Mouse (Mus musculus): ENCODE results near the gene Map3k5.

GRCm38 (mm10) chr10:19938738-19939137 lies 4.5 kb downstream of the Map3k5 start:
- no peak for TF ChIP-seq POLR2A (IDR thresholded peaks at IDR 0.05; ENCODE audit: borderline replicate concordance, insufficient read depth, low read length)
- TF ChIP-seq CTCF (IDR thresholded peaks at IDR 0.05; ENCODE audit: borderline replicate concordance, insufficient read depth, low read depth, low read length), result no peak

All from cerebellum, adult 2 months (tissue).